Mouse (Mus musculus) frontal cortex, postnatal 10 days (tissue): Measurements from ENCODE around the gene Mob3b.
A peak's percentile ranks its signal among the peaks of the same experiment; 100 is the strongest.

Experiments
- DNase-seq, 2 experiments: peaks; one replicate each; pipeline ENCODE4 v3.0.0; 2022; ENCODE audit warnings: low spot score in 2 of 2, mixed read lengths in 1 of 2

The Mob3b gene

DNA sequence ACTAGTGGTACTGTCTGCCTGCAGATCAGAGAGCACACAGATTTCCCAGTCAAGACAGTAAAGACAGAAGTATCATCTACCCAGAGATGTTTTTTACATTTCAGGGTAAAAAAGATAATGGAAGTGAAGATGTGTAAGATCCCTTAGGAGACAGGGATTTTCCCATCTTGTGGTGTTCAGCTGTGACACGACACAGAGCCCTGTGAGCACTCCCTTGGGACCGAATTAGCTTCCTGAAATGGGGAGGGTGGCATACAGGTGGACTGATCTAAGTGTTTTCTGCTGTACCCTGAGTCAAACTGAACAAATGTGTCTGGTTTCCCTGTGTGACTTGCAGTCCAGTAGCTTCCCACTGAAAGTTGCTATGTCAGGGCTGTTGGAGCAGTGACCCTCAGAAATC, 42.3 kb downstream of the Mob3b start:
- no peak for DNase-seq

- DNase-seq, result no peak
Measured at GRCm38 (mm10) chr4:35113516-35114248, 43.6 kb downstream of the Mob3b start.

DNA sequence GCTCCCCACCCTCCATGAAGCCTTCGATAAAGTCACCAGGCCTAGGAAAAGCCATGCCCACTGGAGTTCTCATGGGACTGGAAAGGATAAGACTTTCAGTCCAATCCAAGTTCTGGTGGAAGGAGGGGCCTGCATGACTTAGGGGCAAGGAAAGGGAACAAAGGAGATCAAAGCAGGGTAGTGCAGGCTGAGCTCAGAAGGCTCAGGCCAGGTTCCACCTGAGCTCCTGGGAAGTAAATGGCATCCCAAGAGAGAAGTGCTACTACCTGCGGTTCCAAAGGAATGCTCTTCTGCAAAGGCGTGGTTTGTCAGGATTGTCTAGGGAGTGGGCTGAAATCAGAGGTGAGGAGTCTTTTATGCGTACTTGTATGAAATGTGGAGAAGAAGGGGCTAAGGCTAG, 44.8 kb downstream of the Mob3b start:
- no peak for DNase-seq

GRCm38 (mm10) chr4:35105115-35105773, 52.0 kb downstream of the Mob3b start:
- DNase-seq, result no peak

GRCm38 (mm10) chr4:35101201-35101600, 56.1 kb downstream of the Mob3b start:
- no peak for DNase-seq

- peak; percentile 59 to 66 for DNase-seq
Measured at GRCm38 (mm10) chr4:35099865-35100780, 57.2 kb downstream of the Mob3b start.

- DNase-seq, result no peak
Measured at GRCm38 (mm10) chr4:35099210-35099864, 57.9 kb downstream of the Mob3b start.

DNA sequence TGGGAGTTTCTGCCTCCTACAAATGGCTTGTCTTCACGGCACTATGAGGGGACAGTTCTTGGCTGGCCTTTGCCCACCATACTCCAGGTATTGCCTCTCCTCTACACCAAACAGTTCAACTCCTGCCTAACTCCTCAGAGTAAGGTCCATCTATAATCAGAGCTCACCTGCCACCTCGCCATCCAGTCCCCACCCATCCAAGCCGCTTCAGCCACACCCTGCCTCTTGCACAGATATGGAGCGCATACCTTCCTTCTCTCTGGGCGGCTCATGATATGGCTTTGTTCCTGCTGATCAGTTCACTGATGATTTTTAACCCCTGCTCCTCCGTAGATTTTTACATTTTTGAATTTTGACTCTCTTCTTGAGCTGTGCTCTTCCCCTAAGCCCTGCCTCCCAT, 58.7 kb downstream of the Mob3b start:
- no peak for DNase-seq

DNA sequence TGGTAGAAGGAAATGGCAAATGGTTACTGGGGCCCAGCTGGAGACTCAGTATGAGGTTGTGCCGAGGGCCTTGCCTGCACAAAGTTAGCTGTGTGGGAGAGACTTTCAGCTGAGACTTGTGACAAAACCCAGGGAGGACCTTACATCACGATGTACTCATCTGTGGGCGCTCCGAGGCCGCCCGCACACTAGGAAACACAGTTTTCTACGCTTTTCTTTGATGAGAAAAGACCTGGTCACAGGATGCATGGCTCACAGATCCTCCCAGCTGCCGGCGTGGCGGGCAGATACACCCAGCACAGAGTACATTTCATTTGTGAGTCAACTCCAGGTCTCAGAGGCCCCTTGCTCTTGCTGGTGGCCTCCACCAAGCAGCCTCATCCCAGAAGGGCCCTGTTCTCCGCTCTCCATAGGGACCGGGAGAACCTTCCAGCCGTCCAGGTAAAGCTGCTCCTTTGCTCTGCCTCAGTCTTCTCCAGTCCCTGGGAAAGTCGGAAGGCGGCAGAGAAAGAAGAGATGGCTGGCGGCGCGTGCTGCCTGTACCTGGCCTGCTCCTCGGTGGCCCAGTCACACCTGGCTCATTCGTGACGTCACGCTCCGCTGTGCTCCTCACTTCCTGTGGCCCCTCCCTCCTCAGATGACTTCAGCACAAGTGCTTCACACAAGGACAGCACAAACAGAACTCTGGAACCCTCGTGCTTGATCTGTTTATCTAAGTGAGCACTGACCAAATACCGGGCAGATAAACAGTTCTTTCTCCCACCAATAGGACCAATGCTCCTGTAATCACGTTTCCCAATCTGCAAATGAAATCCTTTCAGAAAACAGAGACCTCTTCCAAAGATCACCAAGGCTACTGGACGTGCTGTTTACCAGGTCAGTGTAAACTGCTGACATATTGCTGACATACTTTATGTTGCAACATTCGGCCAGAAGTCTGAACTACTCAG, 60.8 kb downstream of the Mob3b start:
- DNase-seq, result no peak

DNA sequence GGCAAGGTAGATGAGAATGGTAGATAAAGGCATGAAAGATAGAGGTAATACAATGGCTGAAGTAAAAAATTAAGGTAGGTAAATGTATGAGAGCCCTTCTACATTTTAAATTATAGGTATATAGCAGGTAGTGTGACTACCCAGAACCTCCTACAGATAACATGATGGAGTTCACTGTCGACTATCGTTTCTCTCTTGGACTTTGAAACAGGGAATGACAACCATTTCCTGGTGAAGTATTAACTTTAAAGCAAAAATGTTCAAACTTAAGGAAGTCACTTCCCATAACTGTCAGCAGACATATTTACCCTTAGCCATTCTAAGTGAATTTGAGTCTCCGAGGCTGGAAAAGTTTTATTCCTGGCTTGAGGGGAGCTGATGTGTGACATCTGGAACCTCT, 64.8 kb downstream of the Mob3b start:
- no peak for DNase-seq

DNA sequence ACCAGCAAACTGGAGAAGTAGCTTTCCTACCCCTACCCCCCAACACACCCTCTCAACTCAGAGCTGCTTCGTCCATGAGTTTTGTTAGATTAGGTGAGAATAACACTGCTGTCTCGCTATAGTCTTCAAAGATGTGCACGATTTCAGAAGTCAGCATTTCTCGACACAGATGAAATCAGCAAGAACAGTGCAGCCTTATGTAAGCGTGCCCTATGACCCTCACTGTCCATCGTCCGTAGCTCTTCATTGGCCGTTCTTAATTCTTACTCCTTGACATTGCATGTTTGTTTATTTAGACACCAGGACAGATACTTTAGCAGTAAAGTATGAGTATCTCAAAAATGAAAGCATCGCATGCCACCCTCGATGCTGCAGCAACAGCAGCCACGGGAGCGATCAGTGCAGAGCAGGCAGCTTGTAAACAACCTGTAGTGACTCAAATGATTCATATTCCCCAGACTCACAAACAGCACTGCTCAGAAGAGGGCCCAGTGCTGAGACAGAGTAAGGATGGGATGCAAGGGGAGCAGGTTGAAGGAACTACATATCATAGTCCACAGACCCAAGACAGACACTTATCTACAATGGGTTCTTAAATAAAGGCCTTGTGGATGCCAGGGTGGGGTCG, 66.0 kb downstream of the Mob3b start:
- no peak for DNase-seq

- no peak for DNase-seq
Measured at GRCm38 (mm10) chr4:35089321-35090316, 67.7 kb downstream of the Mob3b start.

- no peak for DNase-seq
Measured at GRCm38 (mm10) chr4:35086067-35086700, 71.1 kb downstream of the Mob3b start.

- no peak for DNase-seq
Measured at GRCm38 (mm10) chr4:35084060-35084459, 73.2 kb downstream of the Mob3b start.

DNA sequence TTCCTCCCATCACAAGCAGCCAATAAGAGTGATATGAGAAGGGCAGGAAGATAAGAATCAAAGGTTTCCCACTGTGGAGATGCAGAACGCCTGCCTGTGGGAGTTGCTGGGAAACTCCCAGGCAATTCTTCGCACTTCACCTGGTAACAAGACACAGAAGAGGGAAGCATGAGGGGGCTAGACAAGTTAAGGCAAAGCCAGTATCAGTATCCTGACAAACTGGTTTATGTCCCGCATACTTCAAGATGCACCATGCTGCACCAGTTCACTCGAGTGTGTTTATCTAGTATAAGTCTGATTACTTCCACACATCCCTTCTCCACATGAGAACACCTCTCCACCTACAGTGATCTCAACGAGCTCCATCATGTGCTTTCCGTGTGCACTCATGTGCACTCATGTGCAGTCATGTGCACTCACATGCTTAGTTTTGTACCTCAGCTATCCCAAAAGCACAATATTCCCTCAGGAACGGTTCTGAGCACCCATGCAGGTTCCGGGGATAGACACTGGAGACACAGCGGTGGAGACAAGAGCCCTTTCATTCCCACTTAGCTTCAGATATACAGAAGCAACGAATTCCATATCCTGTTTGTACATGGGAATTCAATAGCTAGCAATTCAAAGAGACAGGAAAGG, 74.7 kb downstream of the Mob3b start:
- no peak for DNase-seq

DNA sequence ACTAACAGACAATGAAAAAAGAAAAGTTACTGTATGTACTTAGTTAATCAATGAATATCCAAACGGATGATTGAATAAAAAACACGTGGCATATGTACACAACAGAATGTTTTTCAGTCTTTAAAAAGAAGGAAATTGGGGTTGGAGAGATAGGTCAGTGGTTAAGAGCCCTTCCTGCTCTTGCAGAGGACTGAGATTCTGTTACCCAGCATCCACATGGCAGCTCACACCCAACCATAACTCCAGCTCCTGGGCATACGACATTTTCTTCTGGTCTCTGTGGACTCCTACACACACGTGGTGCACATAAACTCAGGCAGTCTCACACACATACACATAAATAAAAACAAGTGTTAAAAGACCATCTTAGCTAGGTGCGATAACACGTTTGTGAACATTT, 77.0 kb downstream of the Mob3b start:
- no peak for DNase-seq

- no peak for DNase-seq
Measured at GRCm38 (mm10) chr4:35068739-35069138, 88.5 kb downstream of the Mob3b start.

GRCm38 (mm10) chr4:35066163-35066562, 91.1 kb downstream of the Mob3b start:
- no peak for DNase-seq
